Mouse (Mus musculus): ENCODE results near the gene Mindy3. TPM values are rescaled to one million over a fixed set of nuclear protein-coding genes. Genes with fewer than 3 reads are reported as not detected.
"Not testable (repeated sequence)": the region's sequence is repeated elsewhere in the genome, so short reads cannot be mapped to it uniquely, and the experiment has no call there.

The Mindy3 gene
- polyA plus RNA-seq (2012; rRNA removed), result 24.4 and 58.2 TPM in 2 replicates

DNA sequence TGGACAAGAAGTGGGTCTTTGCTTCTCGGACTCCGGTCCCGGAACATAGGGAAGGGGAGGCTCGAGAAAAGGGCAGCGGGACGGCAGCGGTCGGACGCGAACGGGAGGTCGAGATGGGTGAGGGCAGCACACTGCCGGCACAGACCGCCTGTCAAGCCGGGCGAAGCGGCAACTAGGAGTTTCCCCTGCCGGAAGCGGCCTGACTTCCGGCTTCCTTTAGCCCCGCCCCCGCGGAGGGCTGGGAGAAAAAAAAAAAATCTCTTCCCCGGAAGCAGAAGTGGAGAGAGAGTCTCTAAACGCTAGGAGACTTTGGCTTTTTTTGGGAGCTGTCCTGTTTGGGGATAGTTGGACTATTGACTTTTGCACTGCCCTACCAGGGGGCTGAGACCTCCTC lies at the start of gene Mindy3:
Gene Mindy3, minus strand, starts transcription at position 209 of the 394 bp plus-strand sequence.
- under 1% methylated on average over 25 of the region's 25 CpGs for WGBS
- DNase-seq (ENCODE audit: low read depth, low spot score), result peak; percentile 75

DNA sequence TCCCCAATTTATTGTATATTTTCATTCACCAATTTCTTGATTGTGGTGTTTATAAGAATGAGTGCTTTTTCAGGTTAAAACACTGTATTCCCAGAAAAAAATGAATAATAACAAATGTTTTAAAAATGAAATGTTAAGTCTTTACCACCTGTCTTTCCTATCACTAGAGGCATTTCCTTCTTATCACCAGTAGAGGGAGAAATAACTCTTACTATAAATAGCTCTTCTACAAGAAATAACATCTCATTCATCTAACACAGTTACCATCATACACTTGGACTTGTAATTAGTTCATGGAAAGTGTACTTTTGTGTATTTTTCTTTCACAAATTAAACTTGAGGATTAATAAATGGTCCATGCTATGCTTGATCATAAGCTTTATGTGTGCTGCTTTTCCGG lies 40.5 kb upstream of the Mindy3 start:
- 82% methylated on average over 1 of the region's 1 CpGs for WGBS
- DNase-seq (ENCODE audit: low read depth, low spot score), result no peak

- no peak for DNase-seq (ENCODE audit: low read depth, low spot score)
- WGBS, result 54% methylated on average over 3 of the region's 3 CpGs
Observed at GRCm38 (mm10) chr2:12450108-12450507, 30.8 kb upstream of the Mindy3 start.

DNA sequence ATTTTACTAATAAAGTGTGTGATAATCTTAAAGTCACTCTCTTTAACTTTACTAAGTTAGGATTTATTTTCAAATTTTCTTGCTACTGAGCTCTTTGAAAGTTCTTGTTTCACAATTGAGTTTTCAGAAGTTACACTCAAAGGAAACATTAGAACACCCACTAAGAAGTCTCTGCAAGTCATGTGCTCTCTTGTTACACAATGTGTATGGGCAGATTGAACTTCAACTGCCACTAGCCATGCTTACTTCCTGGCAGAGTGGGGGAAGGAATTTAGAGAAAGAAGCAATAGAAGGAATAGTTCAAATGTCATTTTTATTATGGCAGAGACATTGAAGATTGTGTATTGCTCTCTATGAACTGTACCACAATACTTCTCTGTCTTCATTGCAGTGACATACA lies 20.9 kb upstream of the Mindy3 start:
- no peak for DNase-seq (ENCODE audit: low read depth, low spot score)

DNA sequence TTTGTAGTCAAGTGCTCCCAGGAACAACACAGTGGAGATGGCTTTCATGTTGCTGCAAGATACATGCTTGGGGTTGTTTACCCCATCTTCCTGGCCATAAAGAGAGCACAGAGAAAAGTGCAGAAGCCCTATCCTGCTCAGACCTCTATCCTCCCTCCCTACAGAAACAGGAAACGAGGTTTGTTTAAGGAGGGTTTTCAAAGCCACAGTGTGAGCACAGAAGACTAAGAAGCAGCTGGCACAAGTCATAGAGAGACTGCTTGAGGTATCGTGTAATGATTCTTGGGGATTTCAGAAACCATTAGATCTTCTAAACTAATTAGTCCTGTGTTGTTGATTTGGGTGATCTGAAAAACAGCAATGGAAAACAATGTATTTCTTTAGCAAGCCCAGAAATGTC lies 20.3 kb upstream of the Mindy3 start:
- 36% methylated on average over 2 of the region's 2 CpGs for WGBS
- DNase-seq (ENCODE audit: low read depth, low spot score), result no peak

DNA sequence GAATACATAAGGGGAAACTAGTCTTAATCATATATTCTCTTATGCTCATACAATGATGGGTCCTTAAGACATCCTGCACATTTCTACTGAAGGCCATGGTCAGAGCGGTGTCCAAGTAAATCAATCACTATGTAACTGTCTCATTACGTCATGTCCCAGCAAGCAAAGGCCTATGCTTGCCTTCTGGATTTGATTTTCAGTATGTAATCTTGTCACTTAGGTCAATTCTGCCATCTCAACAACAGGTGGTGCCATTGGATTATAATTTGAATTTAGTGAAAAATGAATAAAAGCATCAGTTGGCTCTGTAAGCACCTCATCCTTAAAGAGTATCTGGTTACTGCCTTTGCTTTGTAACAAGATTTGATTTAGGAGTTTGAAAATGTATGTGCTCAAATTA lies 18.9 kb upstream of the Mindy3 start:
- no peak for DNase-seq (ENCODE audit: low read depth, low spot score)
- WGBS, result 80% methylated on average over 2 of the region's 2 CpGs

- no peak for DNase-seq (ENCODE audit: low read depth, low spot score)
- WGBS, result 62% methylated on average over 1 of the region's 1 CpGs
Observed at GRCm38 (mm10) chr2:12432055-12432454, 12.8 kb upstream of the Mindy3 start.

DNA sequence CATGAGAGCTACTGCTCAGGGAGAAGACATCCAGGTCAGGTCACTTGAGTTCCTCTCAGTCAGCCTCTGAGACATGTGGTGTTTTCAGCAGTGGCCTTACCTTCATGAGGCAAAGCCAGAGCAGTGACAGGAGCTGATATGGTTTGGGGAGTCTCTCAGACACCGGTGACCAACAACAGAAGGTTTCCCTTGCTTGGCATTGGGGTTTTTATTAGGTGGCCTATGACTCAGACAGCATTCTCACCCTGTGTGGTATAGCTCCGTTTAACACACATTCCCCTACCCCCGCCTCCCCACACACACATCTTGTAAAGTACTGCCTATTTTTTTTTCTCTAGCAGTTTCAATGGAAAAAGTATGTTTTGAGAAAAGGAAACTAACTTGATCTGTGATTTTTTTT lies 5.1 kb upstream of the Mindy3 start:
- WGBS, result 46% methylated on average over 3 of the region's 3 CpGs
- DNase-seq (ENCODE audit: low read depth, low spot score), result no peak

DNA sequence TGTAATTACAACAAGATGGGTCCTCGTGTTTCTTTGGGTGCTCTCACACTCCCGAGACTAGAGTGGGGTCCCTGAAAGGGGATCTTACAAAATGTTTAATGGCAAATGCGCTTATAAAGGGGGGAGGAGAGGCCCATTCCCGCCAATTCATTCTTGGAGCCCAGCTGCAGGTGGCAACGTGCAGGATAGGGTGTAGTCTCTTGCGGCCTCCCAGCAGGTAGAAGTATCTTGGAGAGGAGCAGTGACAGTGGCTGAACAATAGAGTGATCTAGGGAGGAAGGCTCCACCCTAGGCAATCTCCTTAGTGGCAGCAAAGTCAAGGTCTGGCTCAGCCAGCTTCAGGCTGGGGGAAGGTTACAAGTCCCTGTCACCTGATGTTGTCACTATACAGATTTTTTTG lies 4.2 kb upstream of the Mindy3 start:
- not testable (repeated sequence) for DNase-seq (ENCODE audit: low read depth, low spot score)
- 52% methylated on average over 6 of the region's 6 CpGs for WGBS

DNA sequence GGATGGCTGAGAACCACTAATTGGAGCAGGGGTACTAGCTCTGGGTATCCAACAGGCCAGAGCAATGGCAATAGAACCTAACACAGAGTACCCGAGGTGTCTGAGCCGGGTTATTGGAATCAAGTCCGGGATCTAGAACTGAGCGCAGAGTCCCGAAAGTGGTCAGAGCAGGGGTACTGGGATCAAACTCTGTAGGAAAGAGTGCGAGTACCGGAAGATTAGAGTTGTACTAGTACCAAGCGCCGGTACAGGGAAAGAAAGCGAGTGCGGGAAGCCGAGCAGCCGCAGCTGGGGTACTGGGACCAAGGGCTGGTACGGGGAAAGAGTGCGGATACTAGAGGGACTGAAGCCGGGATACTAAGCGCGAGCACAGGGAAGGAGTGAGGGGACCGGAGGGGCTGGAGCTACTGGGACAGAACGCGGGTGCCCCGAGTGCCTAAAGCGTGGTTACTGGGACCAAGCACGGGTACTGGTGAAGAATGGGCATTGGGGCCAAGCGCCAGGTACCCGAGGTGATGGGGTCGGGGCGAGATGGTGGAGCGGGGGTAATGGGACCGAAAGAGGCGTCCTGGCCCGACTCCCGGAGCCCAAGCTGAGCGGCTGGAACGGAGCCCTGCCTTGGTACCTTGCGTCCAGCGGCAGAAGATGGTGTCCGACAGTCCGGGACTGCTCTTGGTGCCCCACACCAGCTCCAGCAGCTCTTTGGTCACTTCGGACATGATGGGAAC lies 572 bp downstream of the Mindy3 start:
- 1% methylated on average over 40 of the region's 40 CpGs for WGBS

GRCm38 (mm10) chr2:12418121-12418520 lies 1.1 kb downstream of the Mindy3 start:
- no peak for DNase-seq (ENCODE audit: low read depth, low spot score)
- 26% methylated on average over 8 of the region's 8 CpGs for WGBS

More for the DNA sequence above, 572 bp downstream of the Mindy3 start:
- no peak for DNase-seq (ENCODE audit: low read depth, low spot score)

GRCm38 (mm10) chr2:12412309-12412708 lies 7.0 kb downstream of the Mindy3 start:
- WGBS, result 65% methylated on average over 2 of the region's 2 CpGs
- DNase-seq (ENCODE audit: low read depth, low spot score), result no peak

- WGBS, result 21% methylated on average over 2 of the region's 2 CpGs
- DNase-seq (ENCODE audit: low read depth, low spot score), result no peak
Observed at GRCm38 (mm10) chr2:12411129-12411528, 8.1 kb downstream of the Mindy3 start.

- no peak for DNase-seq (ENCODE audit: low read depth, low spot score)
- WGBS, result 54% methylated on average over 2 of the region's 2 CpGs
Observed at GRCm38 (mm10) chr2:12406737-12407136, 12.5 kb downstream of the Mindy3 start.

GRCm38 (mm10) chr2:12402469-12402868 lies 16.8 kb downstream of the Mindy3 start:
- DNase-seq (ENCODE audit: low read depth, low spot score), result no peak
- 72% methylated on average over 3 of the region's 3 CpGs for WGBS

- DNase-seq (ENCODE audit: low read depth, low spot score), result no peak
- 75% methylated on average over 1 of the region's 1 CpGs for WGBS
Observed at GRCm38 (mm10) chr2:12401137-12401536, 18.1 kb downstream of the Mindy3 start.

DNA sequence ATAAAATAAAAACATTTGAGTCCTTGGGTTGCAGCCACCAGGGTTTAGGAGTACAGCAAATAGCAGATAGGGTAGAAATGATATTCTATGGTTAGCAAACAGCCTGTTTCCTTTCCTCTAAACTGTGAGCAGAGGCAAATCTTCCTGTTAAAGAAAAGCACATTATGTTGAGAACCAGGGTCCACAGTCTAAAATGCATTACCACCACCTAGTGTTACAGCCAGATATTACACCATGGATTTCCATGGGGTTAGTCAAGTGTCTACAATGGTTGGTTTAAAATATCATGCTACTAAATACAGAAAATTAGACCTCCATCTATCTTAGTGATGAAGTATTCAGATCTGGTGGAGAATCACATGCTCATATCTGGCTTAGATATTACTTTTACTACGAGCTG lies 30.2 kb downstream of the Mindy3 start:
- WGBS, result 42% methylated on average over 1 of the region's 1 CpGs
- no peak for DNase-seq (ENCODE audit: low read depth, low spot score)

DNA sequence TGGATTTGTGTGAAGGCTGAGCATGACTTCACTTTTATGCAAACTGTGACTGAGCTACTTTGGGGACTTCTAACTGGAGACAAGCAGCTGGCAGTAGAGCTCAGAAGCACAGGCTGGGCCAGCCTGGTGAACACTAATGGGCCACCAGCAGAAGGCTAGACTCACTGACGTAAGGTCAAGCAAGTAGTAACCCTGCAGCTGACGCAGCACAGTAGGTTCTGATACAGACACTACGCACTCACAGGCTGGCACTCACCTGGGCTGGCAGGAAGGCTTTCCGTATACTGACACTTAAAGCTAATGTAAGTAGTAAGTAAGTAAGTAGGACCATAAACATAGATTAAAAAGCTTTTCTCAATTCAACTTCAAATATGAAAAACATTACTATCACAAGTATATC lies 30.7 kb downstream of the Mindy3 start:
- WGBS, result 95% methylated on average over 4 of the region's 4 CpGs
- DNase-seq (ENCODE audit: low read depth, low spot score), result no peak

DNA sequence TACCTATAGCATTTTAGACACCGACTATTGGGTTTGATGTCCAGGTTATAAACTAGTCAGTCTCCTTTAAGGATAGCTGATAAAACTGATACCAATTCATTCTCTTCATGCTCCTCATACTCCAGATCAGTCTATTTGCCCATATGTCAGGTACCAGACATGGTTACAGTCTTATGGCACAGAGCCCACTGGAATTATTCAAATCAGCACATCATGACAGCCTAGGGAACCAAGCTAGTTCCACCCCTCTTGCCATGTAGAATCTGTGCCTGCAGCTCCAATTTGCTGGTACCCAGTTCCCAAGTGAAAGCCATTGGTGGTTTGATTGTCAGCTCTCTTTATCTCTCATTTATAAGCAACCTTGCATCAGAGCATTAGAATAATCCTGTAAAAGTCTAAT lies 34.9 kb downstream of the Mindy3 start:
- WGBS, result 88% methylated on average over 1 of the region's 1 CpGs
- DNase-seq (ENCODE audit: low read depth, low spot score), result no peak

DNA sequence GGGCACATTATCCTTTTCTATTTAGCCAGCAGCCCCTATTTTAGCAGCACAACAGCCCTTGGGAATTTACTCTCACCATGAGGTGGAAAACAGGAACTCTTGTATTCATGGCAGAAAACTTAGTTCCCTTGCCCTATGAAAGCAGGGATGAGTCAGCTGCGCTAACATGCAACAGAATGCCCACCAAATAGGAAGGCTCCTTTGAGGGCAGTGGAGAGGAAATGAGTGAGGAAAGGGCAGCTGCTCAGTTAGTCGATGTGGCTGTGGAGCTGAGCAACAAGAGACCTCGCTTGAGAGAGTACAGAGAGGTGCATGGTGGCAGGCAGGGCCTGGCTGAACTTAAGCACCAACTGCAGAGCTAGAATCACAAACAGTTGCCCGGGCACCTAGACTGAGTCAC lies 36.6 kb downstream of the Mindy3 start:
- 80% methylated on average over 4 of the region's 4 CpGs for WGBS
- DNase-seq (ENCODE audit: low read depth, low spot score), result no peak

- 17% methylated on average over 2 of the region's 2 CpGs for WGBS
- peak; percentile 18 for DNase-seq (ENCODE audit: low read depth, low spot score)
Observed at GRCm38 (mm10) chr2:12380233-12380632, 39.0 kb downstream of the Mindy3 start.

- DNase-seq (ENCODE audit: low read depth, low spot score), result no peak
- 97% methylated on average over 5 of the region's 5 CpGs for WGBS
Observed at GRCm38 (mm10) chr2:12378591-12378990, 40.7 kb downstream of the Mindy3 start.
